Mouse (Mus musculus): Measurements from ENCODE around the gene Afm. TPM values are rescaled to one million over a fixed set of nuclear protein-coding genes. Genes with fewer than 3 reads are reported as not detected.

Gene Afm
- total RNA-seq, 2 experiments from 2014 or later: not detected

Other genes starting within 250 kb of the Afm start
- gene Ankrd17, start 152.4 kb upstream of the Afm start, total RNA-seq (2021): 100 to 1,000 TPM; 106 to 109 TPM
- 1 to 10 TPM; 1.5 to 2.4 TPM for gene Gm9958, start 151.7 kb upstream of the Afm start, total RNA-seq (2021)
- not detected for gene Alb, start 58.0 kb upstream of the Afm start, total RNA-seq (2021)
- not detected for gene Afp, start 28.2 kb upstream of the Afm start, total RNA-seq (2021)
- under 1 TPM in 1 of 2 experiments, not detected in 1; 0.21 TPM for gene 5830473C10Rik, start 42.2 kb downstream of the Afm start, total RNA-seq (2021)
- 1 to 10 TPM; 1.0 to 1.8 TPM for gene Rassf6, start 121.7 kb downstream of the Afm start, total RNA-seq (2021)
- gene Cxcl5, start 240.4 kb downstream of the Afm start, total RNA-seq (2021): under 1 TPM; 0.23 to 0.27 TPM
- not detected for gene Ppbp, start 249.6 kb downstream of the Afm start, total RNA-seq (2021)